Mouse (Mus musculus): ENCODE data around the gene Neurl4.

GRCm38 (mm10) chr11:69939181-69939580 lies 38.3 kb downstream of the Neurl4 start:
- TF ChIP-seq POLR2A (IDR thresholded peaks at IDR 0.05; ENCODE audit: low read depth, low read length) (no peak), CTCF (IDR thresholded peaks at IDR 0.05; ENCODE audit: extremely low read depth, insufficient read length, insufficient replicate concordance, low read depth, low read length) (no peak)

Data from small intestine, adult 2 months (tissue).